ENCODE assay signal across 15 mouse cellular contexts in genomic region chr10:115520200-115521080, GRCm38 (mm10). TPM values are rescaled to one million over a fixed set of nuclear protein-coding genes. Genes with fewer than 3 reads are reported as not detected.
DNase-seq lines count a peak whose midpoint lies in the region; ATAC-seq and TF ChIP-seq lines count a peak whose summit lies in the region.
"Had no signal": no experiment of that assay in that cellular context is flagged by ENCODE, and none has a peak within 500 bp of the region (broad histone marks: within the 10 kb centered on the region; RNA-seq: fewer than 3 reads in every experiment).

No protein-coding gene starts in this region.

- H3K27me3 ChIP-seq in kidney, embryonic 16.5 days (ENCODE audit: insufficient read depth, low read length) = no peaks in the 10 kb centered on the region
- no peaks in the 10 kb centered on the region for H3K27me3 ChIP-seq in kidney, adult 2 months (replicated peaks; ENCODE audit: control insufficient read depth, insufficient read depth, low read length)
- H3K27me3 ChIP-seq in embryonic facial prominence, embryonic 13.5 days = no peaks in the 10 kb centered on the region
- no peaks in the 10 kb centered on the region for H3K27me3 ChIP-seq in limb, embryonic 10.5 days (ENCODE audit: low read depth, poor library complexity, severe bottlenecking)
- H3K27me3 ChIP-seq: heart, embryonic 13.5 days had no signal

- TF ChIP-seq CTCF in kidney, adult 2 months (conservative IDR thresholded peaks at IDR 0.05; ENCODE audit: insufficient read depth, insufficient read length, low read depth, low read length) = no peak

- no peaks in the 10 kb centered on the region for H3K36me3 ChIP-seq in kidney, embryonic 16.5 days (ENCODE audit: insufficient read depth, low read length)
- no peaks in the 10 kb centered on the region for H3K36me3 ChIP-seq in kidney, adult 2 months (ENCODE audit: control insufficient read depth, insufficient read depth, low read length)
- H3K36me3 ChIP-seq in embryonic facial prominence, embryonic 13.5 days = no peaks in the 10 kb centered on the region
- no peaks in the 10 kb centered on the region for H3K36me3 ChIP-seq in limb, embryonic 10.5 days
- H3K36me3 ChIP-seq: heart, embryonic 13.5 days had no signal

- H3K4me1 ChIP-seq in kidney, embryonic 16.5 days (ENCODE audit: insufficient read depth, low read length) = peaks cover 12% of the 10 kb centered on the region
- H3K4me1 ChIP-seq in kidney, adult 2 months (ENCODE audit: control insufficient read depth, insufficient read depth, low read length) = no peaks in the 10 kb centered on the region
- peaks cover 29% of the 10 kb centered on the region for H3K4me1 ChIP-seq in embryonic facial prominence, embryonic 13.5 days
- H3K4me1 ChIP-seq in limb, embryonic 10.5 days = peaks cover 19% of the 10 kb centered on the region

- no peak overlapping the region for H3K4me3 ChIP-seq in kidney, embryonic 16.5 days (ENCODE audit: low read length)
- H3K4me3 ChIP-seq in kidney, adult 2 months (ENCODE audit: insufficient read depth, low read depth, low read length) = no peak overlapping the region
- H3K4me3 ChIP-seq in embryonic facial prominence, embryonic 13.5 days = 0 out of 2 replicates have a peak overlapping the region, but pooled peaks have one; percentile 7
- H3K4me3 ChIP-seq in limb, embryonic 10.5 days = peak overlapping the region; percentile 24; the same call in 1 of the 2 replicates
- H3K4me3 ChIP-seq: heart, embryonic 13.5 days had no signal

- ATAC-seq in kidney, embryonic 16.5 days (ENCODE audit: low FRiP score, low TSS enrichment) = peak; percentile 83
- no peak for ATAC-seq in embryonic facial prominence, embryonic 13.5 days (ENCODE audit: insufficient number of reproducible peaks, insufficient read depth, low FRiP score, low TSS enrichment, low read depth)
- no peak for ATAC-seq in granulocyte monocyte progenitor cell, adult 5-6 weeks (replicated peaks; ENCODE audit: poor library complexity, severe bottlenecking)
- ATAC-seq: intestine, postnatal 0 days had no signal

- H3K4me2 ChIP-seq in kidney, embryonic 16.5 days (replicated peaks; ENCODE audit: low read depth, low read length) = peak overlapping the region; percentile 13
- peak overlapping the region; percentile 50 for H3K4me2 ChIP-seq in embryonic facial prominence, embryonic 13.5 days
- H3K4me2 ChIP-seq: heart, embryonic 13.5 days had no signal

- H3K27ac ChIP-seq in kidney, embryonic 16.5 days (ENCODE audit: low read length) = peak overlapping the region; percentile 76
- no peak overlapping the region for H3K27ac ChIP-seq in kidney, adult 2 months (ENCODE audit: insufficient read depth, low read depth, low read length)
- peak overlapping the region; percentile 57 for H3K27ac ChIP-seq in embryonic facial prominence, embryonic 13.5 days
- H3K27ac ChIP-seq in limb, embryonic 10.5 days = peak overlapping the region; percentile 84
- H3K27ac ChIP-seq: heart, embryonic 13.5 days had no signal

- H3K9me3 ChIP-seq in kidney, embryonic 16.5 days (ENCODE audit: low read length) = no peaks in the 10 kb centered on the region
- H3K9me3 ChIP-seq in embryonic facial prominence, embryonic 13.5 days = no peaks in the 10 kb centered on the region
- no peaks in the 10 kb centered on the region for H3K9me3 ChIP-seq in limb, embryonic 10.5 days (replicated peaks)
- H3K9me3 ChIP-seq: heart, embryonic 13.5 days had no signal

- intact Hi-C loops in gastrocnemius, postnatal 14 days (cut with DNase I; ENCODE audit: low total_unique reads) = no loop called here

- H3K9ac ChIP-seq in kidney, embryonic 16.5 days (replicated peaks; ENCODE audit: low read length) = no peak overlapping the region
- no peak overlapping the region for H3K9ac ChIP-seq in embryonic facial prominence, embryonic 13.5 days
- H3K9ac ChIP-seq: heart, embryonic 13.5 days had no signal

- DNase-seq in kidney, adult 2 months = no peak
- DNase-seq in limb, embryonic 10.5 days (ENCODE audit: low spot score) = peak; percentile 56
- DNase-seq in retina, embryonic 14.5 days (ENCODE audit: low spot score) = peak; percentile 17
- no peak for DNase-seq in adrenal gland, adult 8-10 months
- no peak for DNase-seq in gastrocnemius, postnatal 14 days
- DNase-seq: cerebellum, postnatal 25 days; lung, adult 2 months; right cerebral cortex, adult 18-20 months had no signal

- TF ChIP-seq POLR2A in kidney, adult 2 months (IDR thresholded peaks at IDR 0.05; ENCODE audit: low read depth, low read length) = no peak

- 43% methylated on average over 17 of the region's 17 CpGs for WGBS in kidney, embryonic 16.5 days
- 38% methylated on average over 17 of the region's 17 CpGs for WGBS in kidney, adult 2 months
- 24% methylated on average over 17 of the region's 17 CpGs for WGBS in embryonic facial prominence, embryonic 13.5 days
- WGBS in limb, embryonic 10.5 days = 64% methylated on average over 17 of the region's 17 CpGs

RNA-seq across cellular contexts. Expression of gene A930009A15Rik, which starts 49.3 kb away (rescaled TPM):
- polyA plus RNA-seq in kidney, embryonic 16.5 days (2015; fragmentation: Nextera tagmentation; extraction: Ambion mirVana) = not detected in 2 replicates
- polyA plus RNA-seq in kidney, adult 2 months (2012; rRNA removed) = not detected in 2 replicates
- not detected in 2 replicates for polyA plus RNA-seq in embryonic facial prominence, embryonic 13.5 days (2015; fragmentation: Nextera tagmentation; extraction: Ambion mirVana)
- not detected in 2 replicates for polyA plus RNA-seq in limb, embryonic 10.5 days (2016; fragmentation: Nextera tagmentation; extraction: Ambion mirVana)
- total RNA-seq in adrenal gland, adult 8-10 months (2022) = not detected
- total RNA-seq in gastrocnemius, postnatal 14 days (2021) = not detected
- total RNA-seq in granulocyte monocyte progenitor cell, adult 5-6 weeks (2014; fragmentation: Nextera tagmentation) = not detected in 2 replicates
- not detected in 2 replicates for total RNA-seq in granulocyte monocyte progenitor cell, adult 5-6 weeks (2017)
- polyA plus RNA-seq: C2C12; heart, embryonic 13.5 days; intestine, postnatal 0 days; lung, adult 2 months; urinary bladder, adult 2 months had no signal

Comparison
In these comparisons a context has a peak if more than half of its experiments do, and no peak if none do; other contexts are left out.
1. H3K4me3 ChIP-seq: peak in embryonic facial prominence, embryonic 13.5 days (single experiment) and limb, embryonic 10.5 days (single experiment); none in kidney, embryonic 16.5 days (single experiment) and kidney, adult 2 months (single experiment).
2. DNase-seq: peak in limb, embryonic 10.5 days (single experiment) and retina, embryonic 14.5 days (single experiment); none in kidney, adult 2 months (single experiment), adrenal gland, adult 8-10 months (single experiment) and gastrocnemius, postnatal 14 days (single experiment).